Mouse (Mus musculus) cortical plate, adult 2 months (tissue): ENCODE measurements around the gene Agpat2.

ENCODE experiments used
- CTCF ChIP-seq: fragments of 200-500 bp; IDR thresholded peaks from 2 replicates; pipeline ENCODE4 v1.5.1; 2011; ENCODE audit warnings: mild to moderate bottlenecking, control low read depth, low read length; ENCODE audit not compliant: insufficient read depth; ENCODE audit errors: extremely low read depth
- POLR2A ChIP-seq: fragments of 200-500 bp; IDR thresholded peaks from 2 replicates; pipeline ENCODE4 v1.6.1; 2011; ENCODE audit warnings: mild to moderate bottlenecking, low read length, control low read depth; ENCODE audit not compliant: insufficient read depth; ENCODE audit errors: extremely low read depth

- 0 out of 2 replicates have a peak, but pooled peaks have one; percentile 29 for TF ChIP-seq POLR2A
- peak; percentile 31; the same call in 1 of the 2 replicates for TF ChIP-seq CTCF
Observed at GRCm38 (mm10) chr2:26639083-26639482, 34.9 kb upstream of the Agpat2 start.
